Mouse (Mus musculus) heart, adult 2 months (tissue): ENCODE results near the gene Dpf2.

Experiments used
- CTCF ChIP-seq: fragments of 200-600 bp; IDR thresholded peaks from 2 replicates; pipeline ENCODE4 v1.8.1; 2022; ENCODE audit warnings: antibody characterized with exemption, mild to moderate bottlenecking, moderate library complexity
- POLR2A ChIP-seq: fragments of 200-500 bp; IDR thresholded peaks from 2 replicates; pipeline ENCODE4 v1.6.1; 2011; ENCODE audit warnings: mild to moderate bottlenecking, low read depth, low read length, control low read depth; ENCODE audit not compliant: insufficient read depth

- no peak for TF ChIP-seq CTCF
- peak; percentile 79 for TF ChIP-seq POLR2A
Measured at GRCm38 (mm10) chr19:5874969-5875480, 37.8 kb downstream of the Dpf2 start, which contains the start of gene Frmd8.
